Mouse (Mus musculus) left cerebral cortex, postnatal 25 days (tissue): ENCODE data around the gene Olfr357. TPM values are rescaled to one million over a fixed set of nuclear protein-coding genes. Genes with fewer than 3 reads are reported as not detected.

ENCODE experiments used
- DNase-seq, 2 experiments: peaks; one replicate each; pipeline ENCODE4 v3.0.0; 2022; ENCODE audit warnings: low spot score in 2 of 2, mixed read lengths in 1 of 2
- intact Hi-C: fragments of 180-260 bp; cut with DNase I; formaldehyde crosslinking; loops from one replicate; pipeline ENCODE4 v1.15.1; 2025
- total RNA-seq, 2 experiments: library from RNA; stranded (reverse); gene quantifications; 2 replicates each; pipeline ENCODE4 v1.2.3; 2021

The Olfr357 gene
- total RNA-seq = not detected

GRCm38 (mm10) chr2:36993527-36993926, at the start of gene Olfr357:
TSS of gene Olfr357 (plus strand) at chr2:36993827.
- DNase-seq = no peak
- intact Hi-C loops = no loop called here

GRCm38 (mm10) chr2:36997030-36997429, 3.4 kb downstream of the Olfr357 start:
- DNase-seq = no peak
- intact Hi-C loops = no loop called here

GRCm38 (mm10) chr2:37009235-37009634, 15.6 kb downstream of the Olfr357 start, which contains the start of gene Olfr358:
TSS of gene Olfr358 (minus strand) at chr2:37009335.
- no peak for DNase-seq
- intact Hi-C loops = no loop called here

Other genes starting within 250 kb of the Olfr357 start
- gene Olfr348, start 209.6 kb upstream of the Olfr357 start, total RNA-seq = not detected
- not detected for gene Olfr50, start 203.3 kb upstream of the Olfr357 start, total RNA-seq
- gene Olfr3, start 176.8 kb upstream of the Olfr357 start, total RNA-seq = not detected
- gene Olfr350, start 147.5 kb upstream of the Olfr357 start, total RNA-seq = not detected
- gene Olfr351, start 131.2 kb upstream of the Olfr357 start, total RNA-seq = not detected
- gene Olfr352, start 125.4 kb upstream of the Olfr357 start, total RNA-seq = not detected
- gene Olfr353, start 100.9 kb upstream of the Olfr357 start, total RNA-seq = not detected
- gene Olfr354, start 88.1 kb upstream of the Olfr357 start, total RNA-seq = not detected
- gene Olfr355, start 64.9 kb upstream of the Olfr357 start, total RNA-seq = not detected
- not detected for gene Olfr356, start 56.7 kb upstream of the Olfr357 start, total RNA-seq
- gene Olfr358, start 15.5 kb downstream of the Olfr357 start, total RNA-seq = not detected
- gene Olfr360, start 71.9 kb downstream of the Olfr357 start, total RNA-seq = not detected
- gene Olfr361, start 95.5 kb downstream of the Olfr357 start, total RNA-seq = not detected
- not detected for gene Olfr362, start 124.1 kb downstream of the Olfr357 start, total RNA-seq
- not detected for gene Olfr364-ps1, start 145.5 kb downstream of the Olfr357 start, total RNA-seq
- not detected for gene Olfr365, start 194.4 kb downstream of the Olfr357 start, total RNA-seq
- gene Olfr366, start 217.7 kb downstream of the Olfr357 start, total RNA-seq = not detected